Mouse (Mus musculus) WW6 (cell line): Measurements from ENCODE around the gene Ankfn1.

ENCODE experiments used
- DNase-seq: peaks from one replicate; pipeline ENCODE4 v3.0.0-alpha.2; 2013; ENCODE audit warnings: low read depth, low spot score

The Ankfn1 gene

GRCm38 (mm10) chr11:89579111-89579510 lies 198.3 kb downstream of the Ankfn1 start:
- no peak for DNase-seq

GRCm38 (mm10) chr11:89574269-89574838 lies 203.1 kb downstream of the Ankfn1 start:
- no peak for DNase-seq

GRCm38 (mm10) chr11:89569391-89570145 lies 207.9 kb downstream of the Ankfn1 start:
- no peak for DNase-seq

- no peak for DNase-seq
These were observed 209.2 kb downstream of the Ankfn1 start for GRCm38 (mm10) chr11:89568246-89568645.

- DNase-seq = no peak
These were observed 226.0 kb downstream of the Ankfn1 start for GRCm38 (mm10) chr11:89551441-89551840.

- DNase-seq = no peak
These were observed 226.5 kb downstream of the Ankfn1 start for GRCm38 (mm10) chr11:89550921-89551320.

GRCm38 (mm10) chr11:89548786-89549185 lies 228.7 kb downstream of the Ankfn1 start:
- DNase-seq = no peak

GRCm38 (mm10) chr11:89546164-89546563 lies 231.3 kb downstream of the Ankfn1 start:
- DNase-seq = peak; percentile 52

GRCm38 (mm10) chr11:89544856-89545817 lies 232.3 kb downstream of the Ankfn1 start:
- DNase-seq = no peak

GRCm38 (mm10) chr11:89538376-89538775 lies 239.1 kb downstream of the Ankfn1 start:
- DNase-seq = no peak

GRCm38 (mm10) chr11:89527800-89528430 lies 249.5 kb downstream of the Ankfn1 start:
- no peak for DNase-seq

- no peak for DNase-seq
These were observed 262.0 kb downstream of the Ankfn1 start for GRCm38 (mm10) chr11:89515501-89515901.

GRCm38 (mm10) chr11:89508675-89509324 lies 268.7 kb downstream of the Ankfn1 start:
- no peak for DNase-seq

- no peak for DNase-seq
These were observed 270.7 kb downstream of the Ankfn1 start for GRCm38 (mm10) chr11:89506595-89507245.

- no peak for DNase-seq
These were observed 272.4 kb downstream of the Ankfn1 start for GRCm38 (mm10) chr11:89505046-89505445.

GRCm38 (mm10) chr11:89501796-89502195 lies 275.7 kb downstream of the Ankfn1 start:
- no peak for DNase-seq

- no peak for DNase-seq
These were observed 276.5 kb downstream of the Ankfn1 start for GRCm38 (mm10) chr11:89500961-89501360.

GRCm38 (mm10) chr11:89481084-89481483 lies 296.4 kb downstream of the Ankfn1 start:
- DNase-seq = no peak

GRCm38 (mm10) chr11:89476927-89477326 lies 300.5 kb downstream of the Ankfn1 start:
- no peak for DNase-seq

- DNase-seq = no peak
These were observed 301.4 kb downstream of the Ankfn1 start for GRCm38 (mm10) chr11:89476047-89476446.

GRCm38 (mm10) chr11:89472871-89473270 lies 304.6 kb downstream of the Ankfn1 start:
- DNase-seq = no peak
